Mouse (Mus musculus) cortical plate, adult 2 months (tissue): ENCODE data around the gene Sec14l5. TPM values are rescaled to one million over a fixed set of nuclear protein-coding genes. Genes with fewer than 3 reads are reported as not detected.

Experiments
- H3K27ac ChIP-seq: fragments of 200-500 bp; 2 replicates; pipeline ENCODE4 v1.5.1; 2012; ENCODE audit warnings: low read length, control low read depth, inconsistent platforms; ENCODE audit not compliant: insufficient read depth
- H3K4me1 ChIP-seq: fragments of 200-500 bp; 2 replicates; pipeline ENCODE4 v1.6.1; 2011; ENCODE audit warnings: low read length; ENCODE audit not compliant: control insufficient read depth, insufficient read depth
- H3K4me3 ChIP-seq: fragments of 200-500 bp; 2 replicates; pipeline ENCODE4 v1.5.1; 2011; ENCODE audit warnings: mild to moderate bottlenecking, low read length, control low read depth; ENCODE audit not compliant: insufficient read depth
- CTCF ChIP-seq: fragments of 200-500 bp; IDR thresholded peaks from 2 replicates; pipeline ENCODE4 v1.5.1; 2011; ENCODE audit warnings: mild to moderate bottlenecking, control low read depth, low read length; ENCODE audit not compliant: insufficient read depth; ENCODE audit errors: extremely low read depth
- POLR2A ChIP-seq: fragments of 200-500 bp; IDR thresholded peaks from 2 replicates; pipeline ENCODE4 v1.6.1; 2011; ENCODE audit warnings: mild to moderate bottlenecking, low read length, control low read depth; ENCODE audit not compliant: insufficient read depth; ENCODE audit errors: extremely low read depth
- polyA plus RNA-seq: library from polyadenylated mRNA; depleted of rRNA; stranded (reverse); fragments of >200 nt; gene quantifications from 2 replicates; pipeline ENCODE4 v1.2.3, GENCODE M21; 2012; rRNA removed

Sec14l5 gene
- 12.2 and 15.4 TPM in 2 replicates for polyA plus RNA-seq

- TF ChIP-seq CTCF: no peak
- no peak for TF ChIP-seq POLR2A
- peak within 1 kb of the TSS; percentile 36 for H3K4me3 ChIP-seq
- H3K4me1 ChIP-seq: peaks cover 1% of the 10 kb centered on the region; the same call in 1 of the 2 replicates
- 0 out of 2 replicates have a peak within 1 kb of the TSS, but pooled peaks have one; percentile 29 for H3K27ac ChIP-seq
These were observed at the start of gene Sec14l5 for GRCm38 (mm10) chr16:5147037-5147385. Gene Sec14l5 (plus strand): TSS chr16:5147109.

- Histone ChIP-seq H3K27ac (no peak overlapping the region), H3K4me1 (no peaks in the 10 kb centered on the region), H3K4me3 (no peak overlapping the region)
- TF ChIP-seq CTCF (no peak), POLR2A (no peak)
These were observed 45.9 kb upstream of the Sec14l5 start for GRCm38 (mm10) chr16:5101000-5101399.

DNA sequence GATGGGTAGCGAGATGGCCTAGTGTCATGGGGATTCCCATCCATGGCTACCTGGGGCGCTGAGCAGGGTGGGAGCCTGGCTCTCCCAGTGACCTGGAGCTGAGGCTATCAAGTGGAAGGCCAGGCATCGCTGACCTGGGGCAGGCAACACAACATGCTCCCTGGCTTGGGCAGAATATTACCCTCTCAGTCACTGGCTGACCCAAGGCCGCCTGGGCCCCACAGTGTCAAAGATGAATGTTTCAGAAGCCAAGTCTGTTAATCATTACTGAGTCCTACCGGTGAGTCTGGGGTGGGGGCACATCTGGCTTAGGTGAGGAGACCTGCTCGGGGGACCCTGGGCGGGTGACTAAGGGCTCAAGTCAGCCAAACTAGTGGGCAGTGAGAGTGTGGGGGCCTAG is 37.0 kb upstream of the Sec14l5 start:
- H3K4me1 ChIP-seq: no peaks in the 10 kb centered on the region
- TF ChIP-seq POLR2A: no peak
- TF ChIP-seq CTCF: no peak
- no peak overlapping the region for H3K4me3 ChIP-seq
- no peak overlapping the region for H3K27ac ChIP-seq

DNA sequence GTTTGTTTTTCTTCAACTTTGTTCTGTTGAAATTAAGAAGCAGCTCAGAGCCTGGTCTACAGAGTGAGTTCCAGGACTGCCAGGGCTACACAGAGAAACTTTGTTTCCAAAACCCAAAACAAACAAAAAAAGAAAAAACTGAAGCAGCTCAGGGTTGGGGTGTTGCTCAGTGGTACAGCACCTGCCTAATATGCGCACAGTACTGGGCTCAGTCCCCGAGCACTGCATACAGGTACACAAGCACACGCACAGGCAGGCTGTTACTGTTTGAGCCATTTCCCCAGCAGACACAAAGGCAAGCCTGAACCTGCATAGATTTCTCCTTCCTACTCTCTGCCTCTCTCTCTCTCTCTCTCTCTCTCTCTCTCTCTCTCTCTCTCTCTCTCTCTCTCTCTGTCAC is 35.9 kb upstream of the Sec14l5 start:
- Histone ChIP-seq H3K27ac (no peak overlapping the region), H3K4me3 (no peak overlapping the region), H3K4me1 (no peaks in the 10 kb centered on the region)
- TF ChIP-seq CTCF (no peak), POLR2A (no peak)

GRCm38 (mm10) chr16:5113002-5113550 is 33.8 kb upstream of the Sec14l5 start:
- no peak for TF ChIP-seq CTCF

GRCm38 (mm10) chr16:5113582-5113981 is 33.3 kb upstream of the Sec14l5 start:
- Histone ChIP-seq H3K4me3 (no peak overlapping the region), H3K4me1 (no peaks in the 10 kb centered on the region), H3K27ac (no peak overlapping the region)
- no peak for TF ChIP-seq CTCF
- no peak for TF ChIP-seq POLR2A

More at GRCm38 (mm10) chr16:5113002-5113550, 33.8 kb upstream of the Sec14l5 start:
- H3K4me3 ChIP-seq: no peak overlapping the region
- no peak overlapping the region for H3K27ac ChIP-seq
- no peaks in the 10 kb centered on the region for H3K4me1 ChIP-seq

GRCm38 (mm10) chr16:5119385-5119784 is 27.5 kb upstream of the Sec14l5 start:
- TF ChIP-seq CTCF: no peak
- no peak overlapping the region for H3K27ac ChIP-seq
- no peaks in the 10 kb centered on the region for H3K4me1 ChIP-seq
- H3K4me3 ChIP-seq: no peak overlapping the region

DNA sequence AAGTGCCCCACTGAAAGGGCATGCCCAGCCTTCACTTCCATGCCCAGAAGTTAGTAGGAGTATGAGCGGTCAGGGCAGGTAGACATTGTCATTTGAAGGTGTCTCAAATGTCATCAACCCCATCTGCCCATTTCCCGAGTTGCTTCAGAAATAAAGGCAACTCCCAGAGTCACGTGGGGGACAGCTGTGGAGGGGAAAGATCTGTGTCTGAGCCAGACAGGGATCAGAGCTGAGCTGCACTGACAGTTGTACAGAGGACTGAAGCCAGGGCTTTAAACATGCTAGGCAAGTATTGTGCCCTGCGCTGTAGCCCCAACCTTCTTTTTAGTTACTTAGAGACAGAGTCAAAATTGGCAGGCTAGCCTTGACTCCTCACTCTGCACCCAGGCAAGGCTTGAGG is 27.1 kb upstream of the Sec14l5 start:
- Histone ChIP-seq H3K4me1 (no peaks in the 10 kb centered on the region), H3K27ac (no peak overlapping the region), H3K4me3 (no peak overlapping the region)
- TF ChIP-seq CTCF: no peak
- no peak for TF ChIP-seq POLR2A

DNA sequence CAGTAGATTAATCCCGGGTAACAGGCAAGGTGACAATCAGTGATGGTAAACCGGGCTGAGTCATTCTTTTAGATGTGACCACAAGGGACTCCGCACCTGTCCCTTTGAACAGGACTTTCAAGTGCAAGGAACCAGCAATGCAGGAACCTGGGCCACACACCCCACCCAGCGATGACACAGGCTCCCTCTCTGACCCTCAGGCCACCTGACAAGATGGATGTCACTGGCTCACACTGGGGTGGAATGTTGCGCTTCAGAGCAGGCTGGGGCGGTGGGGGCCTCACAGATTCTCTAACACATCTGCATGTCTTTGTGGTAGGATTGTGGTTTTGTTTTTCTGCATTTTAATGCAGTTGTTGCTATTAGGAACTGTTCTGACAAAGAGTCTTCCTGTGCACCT is 23.4 kb upstream of the Sec14l5 start:
- no peak for TF ChIP-seq CTCF
- TF ChIP-seq POLR2A: no peak
- no peak overlapping the region for H3K27ac ChIP-seq
- H3K4me3 ChIP-seq: no peak overlapping the region
- H3K4me1 ChIP-seq: no peaks in the 10 kb centered on the region

- Histone ChIP-seq H3K4me3 (no peak overlapping the region), H3K27ac (no peak overlapping the region), H3K4me1 (no peaks in the 10 kb centered on the region)
- TF ChIP-seq POLR2A (no peak), CTCF (no peak)
These were observed 16.7 kb upstream of the Sec14l5 start for GRCm38 (mm10) chr16:5130196-5130595.
